Mouse (Mus musculus) small intestine, adult 2 months (tissue): ENCODE results near the gene Ube2l3. TPM values are rescaled to one million over a fixed set of nuclear protein-coding genes. Genes with fewer than 3 reads are reported as not detected.
"Not testable (repeated sequence)": the region's sequence is repeated elsewhere in the genome, so short reads cannot be mapped to it uniquely, and the experiment has no call there.

Experiments
- H3K27ac ChIP-seq: fragments of 200-500 bp; 2 replicates; pipeline ENCODE4 v1.5.1; 2012; ENCODE audit warnings: low read depth, low read length, control low read depth, inconsistent platforms; ENCODE audit not compliant: insufficient read depth
- H3K27me3 ChIP-seq: fragments of 200-500 bp; 2 replicates; pipeline ENCODE4 v1.6.1; 2012; ENCODE audit warnings: mild to moderate bottlenecking, moderate library complexity, low read length, inconsistent platforms; ENCODE audit not compliant: control insufficient read depth, insufficient read depth
- H3K36me3 ChIP-seq: fragments of 200-500 bp; 2 replicates; pipeline ENCODE4 v1.6.1; 2012; ENCODE audit warnings: mild to moderate bottlenecking, low read length, control low read depth, inconsistent platforms; ENCODE audit not compliant: control insufficient read depth, insufficient read depth
- H3K4me1 ChIP-seq: fragments of 200-500 bp; 2 replicates; pipeline ENCODE4 v1.6.1; 2012; ENCODE audit warnings: low read length, inconsistent platforms, mixed read lengths; ENCODE audit not compliant: control insufficient read depth, insufficient read depth, insufficient read length
- H3K4me3 ChIP-seq: fragments of 200-500 bp; 2 replicates; pipeline ENCODE4 v1.5.1; 2012; ENCODE audit warnings: low read depth, mild to moderate bottlenecking, control low read depth, inconsistent platforms, low read length, moderate library complexity
- CTCF ChIP-seq: fragments of 200-500 bp; IDR thresholded peaks from 2 replicates; pipeline ENCODE4 v1.5.1; 2012; ENCODE audit warnings: low read depth, mild to moderate bottlenecking, control low read depth, inconsistent platforms, low read length, moderate library complexity, mixed read lengths; ENCODE audit not compliant: insufficient replicate concordance, insufficient read length; ENCODE audit errors: extremely low read depth
- POLR2A ChIP-seq: fragments of 200-500 bp; IDR thresholded peaks from 2 replicates; pipeline ENCODE4 v1.6.1; 2012; ENCODE audit warnings: low read depth, mild to moderate bottlenecking, control low read depth, inconsistent platforms, low read length, moderate library complexity
- WGBS: fragments of 180-500 bp; shearing (Covaris S2); methylation state at CpG from one replicate; pipeline ENCODE4 v1.1.7; 2018; 5-methylcytosine and 5-hydroxymethylcytosine counted together
- polyA plus RNA-seq: library from polyadenylated mRNA; depleted of rRNA; stranded (reverse); fragments of >200 nt; gene quantifications from 2 replicates; pipeline ENCODE4 v1.2.3, GENCODE M21; 2012

The Ube2l3 gene
- polyA plus RNA-seq, 1 experiment, result 62.7 TPM

DNA sequence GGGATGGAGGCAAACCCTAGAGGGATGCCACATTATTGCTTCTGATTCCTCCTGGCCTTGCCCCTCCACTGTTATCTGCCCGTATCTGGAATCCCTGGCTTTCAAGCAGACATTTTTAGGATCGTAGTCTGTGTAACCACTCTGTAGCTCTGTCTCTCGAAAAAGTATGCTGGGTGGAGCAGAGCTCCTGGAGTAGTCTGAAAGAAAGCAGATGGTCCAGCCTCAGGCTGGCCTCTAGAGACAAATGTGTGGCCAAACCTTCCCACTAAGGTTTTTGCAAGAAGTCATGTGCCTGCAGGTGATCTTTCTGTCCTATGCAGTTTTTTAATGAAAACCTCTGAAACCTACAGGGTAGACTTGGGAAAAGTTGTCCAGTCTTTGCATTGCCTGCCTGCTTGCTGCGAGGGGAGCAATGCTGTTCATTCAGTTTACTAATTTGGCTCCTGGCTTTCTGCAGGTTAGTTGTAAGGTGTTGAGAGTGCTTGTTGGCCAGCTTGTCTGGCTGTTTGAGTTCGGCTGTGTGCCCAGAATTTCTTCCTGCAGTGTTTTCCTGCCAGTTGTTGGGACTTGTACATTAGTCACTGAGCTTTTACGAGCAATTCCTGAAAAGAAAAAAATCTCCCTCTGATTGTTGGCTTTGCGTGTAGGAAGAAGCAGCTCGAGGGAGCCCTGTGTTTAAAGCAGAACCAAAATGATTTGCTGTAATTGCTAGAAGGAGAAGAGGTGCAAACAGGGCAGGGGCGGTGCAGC is 32.6 kb upstream of the Ube2l3 start:
- no peak for TF ChIP-seq POLR2A
- no peak for TF ChIP-seq CTCF
- Histone ChIP-seq H3K4me3 (no peak overlapping the region), H3K27ac (0 out of 2 replicates have a peak overlapping the region, but pooled peaks have one; percentile 18), H3K36me3 (no peaks in the 10 kb centered on the region), H3K27me3 (no peaks in the 10 kb centered on the region), H3K4me1 (peaks cover 35% of the 10 kb centered on the region)
- WGBS, result 11% methylated on average over 9 of the region's 9 CpGs

DNA sequence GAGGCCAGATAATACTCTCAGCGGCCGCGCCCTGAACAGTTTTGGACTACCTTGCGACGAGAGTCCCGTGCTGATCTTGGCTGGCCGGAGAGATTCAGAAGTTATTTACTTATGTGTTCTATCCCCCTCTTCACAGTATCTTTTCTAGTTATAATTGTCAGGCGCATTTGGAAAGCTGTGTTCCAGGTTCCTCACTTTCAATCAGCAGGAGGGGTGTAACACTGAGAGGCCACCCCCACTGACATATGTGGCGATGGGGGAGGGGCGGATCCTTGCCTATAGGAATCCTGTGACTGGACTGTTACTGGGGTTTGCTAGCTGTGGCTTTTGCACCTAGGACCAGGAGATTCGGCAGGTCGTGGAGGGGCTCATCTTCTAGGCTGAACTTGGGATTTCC is 32.0 kb upstream of the Ube2l3 start:
- WGBS, result 4% methylated on average over 12 of the region's 12 CpGs
- H3K27me3 ChIP-seq, result no peaks in the 10 kb centered on the region
- H3K27ac ChIP-seq, result no peak overlapping the region
- no peak for TF ChIP-seq CTCF
- no peak for TF ChIP-seq POLR2A
- H3K36me3 ChIP-seq, result no peaks in the 10 kb centered on the region
- H3K4me3 ChIP-seq, result peak overlapping the region; percentile 89
- H3K4me1 ChIP-seq, result peaks cover 30% of the 10 kb centered on the region

DNA sequence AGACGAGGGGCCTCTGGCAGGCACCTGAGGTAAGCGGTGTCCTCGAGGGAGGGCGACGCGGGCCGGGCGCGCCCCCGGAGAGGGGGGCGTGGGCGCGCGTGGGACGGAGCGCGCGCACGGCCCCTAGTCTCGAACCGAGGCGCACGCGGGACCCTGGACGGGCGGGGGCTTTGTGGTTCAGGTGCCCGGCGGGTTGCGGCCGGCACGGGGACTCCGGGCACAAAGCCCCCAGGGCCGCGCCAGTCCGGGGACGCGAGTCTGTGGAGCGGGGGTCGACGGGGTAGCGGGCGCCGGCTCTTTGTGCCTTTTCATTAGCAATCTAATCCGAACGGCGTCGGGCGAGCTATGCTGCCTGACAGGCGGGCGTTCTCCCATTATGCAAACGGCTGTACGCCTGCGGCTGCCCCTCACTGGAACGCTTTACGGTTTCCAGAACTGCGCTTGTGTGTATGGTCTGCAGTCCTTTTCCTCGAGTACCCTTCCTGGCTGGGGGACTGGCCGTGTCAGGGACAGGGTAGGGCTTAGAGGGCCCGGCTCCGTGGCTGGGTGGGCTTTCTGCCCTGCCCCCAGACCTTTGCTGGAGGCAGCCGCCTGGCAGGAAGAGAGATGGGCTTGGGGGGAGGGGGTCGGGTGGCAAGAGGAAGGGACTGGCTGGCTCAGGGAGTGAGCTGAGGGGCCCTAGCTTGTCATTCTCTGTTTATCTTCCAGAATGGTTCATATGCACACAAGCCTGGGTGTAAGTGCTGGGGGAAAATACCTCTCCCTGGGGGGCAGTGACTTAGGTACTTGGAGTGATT is 31.5 kb upstream of the Ube2l3 start:
- no peaks in the 10 kb centered on the region for H3K36me3 ChIP-seq
- peak overlapping the region; percentile 11 for H3K27ac ChIP-seq
- WGBS, result under 1% methylated on average over 62 of the region's 62 CpGs

DNA sequence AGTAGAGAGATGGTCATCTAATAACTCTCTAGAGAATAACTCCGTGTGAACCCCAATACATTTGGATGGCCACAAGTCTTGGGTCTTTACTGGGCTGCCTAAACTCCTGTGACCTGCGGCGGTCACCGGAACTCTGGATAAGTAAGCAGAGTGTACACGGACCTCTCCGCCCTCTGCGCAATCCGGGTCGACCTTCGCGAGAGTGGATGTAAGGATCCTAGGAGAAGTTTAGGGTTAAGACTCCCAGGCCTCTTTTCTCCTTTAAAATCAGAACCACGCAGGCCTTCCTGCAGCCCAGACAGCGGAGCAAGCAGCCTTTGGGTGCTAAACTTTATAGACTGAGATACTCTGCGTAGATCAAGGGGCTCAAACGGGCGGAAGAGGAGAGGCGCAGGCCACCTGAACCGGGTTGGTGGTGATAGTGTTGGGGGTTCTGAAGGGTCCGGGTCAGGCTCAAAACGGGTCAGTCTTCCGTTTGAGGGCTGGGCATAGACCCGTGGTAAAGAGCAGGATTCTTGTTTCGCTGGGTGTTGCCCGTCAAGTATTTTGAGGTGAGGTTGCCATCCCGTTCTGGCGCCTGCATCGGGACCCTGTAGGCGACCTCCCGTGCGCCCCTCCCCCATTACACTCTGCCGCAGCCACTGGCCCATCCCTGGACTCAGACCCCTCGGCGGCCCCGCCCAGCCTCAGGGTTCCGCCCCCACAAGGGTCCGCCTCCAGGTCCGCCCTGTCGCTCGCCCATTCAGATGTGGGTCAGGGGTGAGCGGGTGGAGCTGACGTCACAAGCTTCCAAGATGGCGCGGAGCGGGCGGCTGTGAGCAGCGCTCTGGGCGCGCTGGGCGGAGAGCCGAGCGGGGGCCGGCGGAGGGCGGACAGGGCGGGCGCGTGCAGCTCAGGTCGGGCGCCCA is 30.6 kb upstream of the Ube2l3 start, which contains the start of gene Hic2:
Gene Hic2, plus strand, starts transcription at position 779 of the 908 bp plus-strand sequence.
- TF ChIP-seq CTCF (no peak), POLR2A (peak; percentile 87; the same call in 1 of the 2 replicates)

More for the DNA sequence above, 31.5 kb upstream of the Ube2l3 start:
- Histone ChIP-seq H3K27me3 (no peaks in the 10 kb centered on the region), H3K4me1 (peaks cover 26% of the 10 kb centered on the region), H3K4me3 (peak overlapping the region; percentile 89)
- TF ChIP-seq POLR2A, result no peak
- no peak for TF ChIP-seq CTCF

DNA sequence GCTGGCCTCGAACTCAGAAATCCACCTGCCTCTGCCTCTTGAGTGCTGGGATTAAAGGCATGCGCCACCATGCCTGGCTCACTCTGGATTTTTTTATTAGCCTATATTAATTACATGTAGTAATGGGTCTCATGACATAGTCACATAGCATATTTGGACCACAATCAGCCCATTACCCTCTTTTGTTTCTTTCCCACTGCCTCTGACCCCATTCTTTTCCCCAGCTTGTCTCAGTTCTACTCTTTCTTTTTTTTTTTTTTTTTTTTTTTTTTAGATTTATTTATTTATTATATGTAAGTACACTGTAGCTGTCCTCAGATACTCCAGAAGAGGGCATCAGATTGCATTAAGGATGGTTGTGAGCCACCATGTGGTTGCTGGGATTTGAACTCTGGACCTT is 29.1 kb upstream of the Ube2l3 start:
- H3K4me1 ChIP-seq, result peaks cover 14% of the 10 kb centered on the region
- H3K4me3 ChIP-seq, H3K27me3 ChIP-seq, H3K36me3 ChIP-seq, H3K27ac ChIP-seq: not testable (repeated sequence)
- 90% methylated on average over 2 of the region's 2 CpGs for WGBS

More for the DNA sequence above, 30.6 kb upstream of the Ube2l3 start, which contains the start of gene Hic2:
- H3K4me1 ChIP-seq, result peaks cover 20% of the 10 kb centered on the region
- 7% methylated on average over 55 of the region's 59 CpGs for WGBS
- peak within 1 kb of the TSS; percentile 11 for H3K27ac ChIP-seq
- H3K27me3 ChIP-seq, result no peaks in the 10 kb centered on the region
- peak within 1 kb of the TSS; percentile 89 for H3K4me3 ChIP-seq
- H3K36me3 ChIP-seq, result no peaks in the 10 kb centered on the region

DNA sequence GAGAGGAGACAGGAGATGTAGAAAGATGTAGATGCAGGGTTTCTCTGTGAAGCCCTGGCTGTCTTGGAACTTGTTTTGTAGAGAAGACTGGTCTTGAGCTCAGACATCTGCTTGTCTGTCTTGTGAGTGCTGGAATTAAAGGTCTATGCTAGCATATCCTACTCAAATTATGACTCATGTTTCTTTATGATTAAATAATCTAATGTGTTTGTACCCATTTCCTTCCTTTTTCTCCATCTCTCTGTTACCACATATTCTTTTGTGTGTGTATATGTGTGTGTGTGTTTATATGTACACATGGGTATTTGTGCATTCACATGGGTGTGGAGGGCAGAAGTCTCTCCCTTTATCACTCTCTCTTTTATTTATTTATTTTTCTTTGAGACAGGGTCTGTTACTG is 24.0 kb upstream of the Ube2l3 start:
- H3K4me3 ChIP-seq, result no peak overlapping the region
- TF ChIP-seq POLR2A (no peak), CTCF (no peak)
- no peaks in the 10 kb centered on the region for H3K27me3 ChIP-seq
- H3K36me3 ChIP-seq, result no peaks in the 10 kb centered on the region
- no peaks in the 10 kb centered on the region for H3K4me1 ChIP-seq
- H3K27ac ChIP-seq, result no peak overlapping the region
